Mouse (Mus musculus): ENCODE measurements around the gene Lpar1. TPM values are rescaled to one million over a fixed set of nuclear protein-coding genes. Genes with fewer than 3 reads are reported as not detected.
A peak's percentile ranks its signal among the peaks of the same experiment; 100 is the strongest.

Lpar1 gene
- total RNA-seq, 2 experiments from 2014 or later = 31.2 to 35.6 TPM

DNA sequence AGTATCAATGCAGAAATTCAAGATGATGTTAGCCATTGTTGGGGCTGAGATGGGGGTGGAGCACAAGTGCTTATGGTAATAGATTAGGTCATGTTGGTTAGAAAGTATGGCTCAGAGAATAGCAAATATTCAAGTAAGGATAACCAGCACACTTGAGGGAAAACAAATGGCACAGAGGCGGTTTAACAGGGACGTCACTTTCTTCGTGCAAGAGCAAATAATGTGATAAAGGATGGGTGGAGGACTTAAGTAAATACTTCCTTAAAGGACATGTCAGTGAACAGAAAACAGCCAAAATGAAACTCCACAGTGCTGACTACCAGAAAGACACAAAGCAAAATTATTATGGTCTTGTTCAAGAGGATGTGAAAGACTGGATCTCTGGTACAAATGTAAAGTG lies 42.1 kb downstream of the Lpar1 start:
- no peak for DNase-seq (ENCODE audit: extremely low spot score in 1 of 2, low spot score in 1 of 2)

DNA sequence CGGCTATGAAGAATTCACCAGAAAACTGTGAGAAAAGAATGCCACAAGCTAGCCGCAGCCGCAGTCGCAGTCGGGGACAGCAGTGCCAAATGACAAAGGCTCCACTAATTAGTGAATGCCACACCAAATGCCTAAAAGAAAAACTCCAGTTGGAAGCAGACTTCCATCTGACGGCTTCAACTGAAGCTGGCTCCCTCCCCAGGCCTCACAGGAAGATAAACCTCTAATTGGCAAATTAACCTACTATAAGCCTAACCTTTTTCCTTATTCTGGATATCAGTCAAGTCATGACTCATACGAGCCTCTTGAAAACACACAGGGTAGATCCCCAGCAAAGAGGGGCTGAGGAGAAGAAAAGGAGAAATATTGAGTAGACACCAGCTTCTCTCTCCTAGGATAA lies 44.9 kb downstream of the Lpar1 start:
- DNase-seq (ENCODE audit: extremely low spot score in 1 of 2, low spot score in 1 of 2) = peak in 1 of 2 experiments; percentile 16

DNA sequence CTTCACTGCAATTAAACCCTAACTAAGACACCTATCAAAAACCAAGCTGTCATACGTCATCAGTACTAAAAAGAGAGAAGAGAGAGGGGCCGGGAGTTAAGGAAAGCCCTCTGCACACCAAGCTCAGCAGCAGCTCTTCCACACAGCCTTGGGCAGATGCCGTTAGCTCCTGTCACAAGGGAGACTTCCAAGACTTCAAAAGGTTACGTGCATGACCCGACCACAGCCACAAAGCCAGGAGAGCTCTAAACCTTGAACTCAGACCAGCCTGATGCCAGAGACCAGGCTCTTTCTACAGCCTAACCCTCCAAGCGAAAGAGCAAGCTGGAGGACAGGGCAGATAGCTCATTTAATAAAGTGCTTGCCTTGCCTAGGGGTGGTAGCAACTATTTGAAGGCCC lies 46.2 kb downstream of the Lpar1 start:
- no peak for DNase-seq (ENCODE audit: extremely low spot score in 1 of 2, low spot score in 1 of 2)

DNA sequence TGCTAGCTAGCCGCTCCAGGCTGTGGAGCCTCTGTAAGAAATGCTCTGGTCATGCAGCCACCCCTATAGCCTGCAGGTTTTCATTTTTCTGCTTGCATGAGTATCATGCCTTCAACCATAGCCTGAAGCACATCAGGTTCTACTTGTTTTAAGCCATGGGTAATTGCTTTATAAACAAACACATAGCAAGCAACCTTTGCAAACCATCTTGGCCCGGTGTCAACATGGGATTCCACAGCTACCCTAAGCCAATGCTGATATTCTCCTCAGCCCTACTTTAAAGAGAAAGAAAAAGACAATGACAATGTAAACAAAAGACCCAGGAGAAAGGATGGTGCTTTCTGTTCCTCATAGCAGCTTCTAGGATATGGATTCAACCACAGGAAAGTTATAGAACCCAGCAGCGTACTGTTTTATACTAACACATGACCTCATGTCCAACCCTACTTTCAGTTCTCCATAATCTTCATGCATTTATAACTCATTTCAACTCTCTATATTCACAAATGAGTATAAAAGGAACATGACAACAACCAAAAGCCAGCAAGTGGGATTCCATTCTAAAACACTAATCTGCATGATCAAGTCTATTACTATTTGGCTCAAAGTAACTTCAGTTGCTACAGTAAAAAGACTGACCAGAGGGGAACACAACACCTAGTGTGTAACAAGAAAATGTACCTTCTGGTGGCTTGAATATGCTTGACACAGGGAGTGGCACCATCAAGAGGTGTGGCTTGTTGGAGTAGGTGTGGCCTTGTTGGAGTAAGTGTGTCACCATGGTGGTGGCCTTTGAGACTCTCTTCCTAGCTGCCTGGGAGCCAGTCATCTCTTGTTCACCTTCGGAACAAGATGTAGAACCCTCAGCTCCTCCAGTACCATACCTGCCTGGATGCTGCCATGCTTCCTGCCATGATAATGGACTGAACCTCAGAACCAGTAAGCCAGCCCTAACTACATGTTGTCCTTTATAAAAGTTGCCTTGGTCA lies 46.9 kb downstream of the Lpar1 start:
- no peak for DNase-seq (ENCODE audit: extremely low spot score in 1 of 2, low spot score in 1 of 2)

DNA sequence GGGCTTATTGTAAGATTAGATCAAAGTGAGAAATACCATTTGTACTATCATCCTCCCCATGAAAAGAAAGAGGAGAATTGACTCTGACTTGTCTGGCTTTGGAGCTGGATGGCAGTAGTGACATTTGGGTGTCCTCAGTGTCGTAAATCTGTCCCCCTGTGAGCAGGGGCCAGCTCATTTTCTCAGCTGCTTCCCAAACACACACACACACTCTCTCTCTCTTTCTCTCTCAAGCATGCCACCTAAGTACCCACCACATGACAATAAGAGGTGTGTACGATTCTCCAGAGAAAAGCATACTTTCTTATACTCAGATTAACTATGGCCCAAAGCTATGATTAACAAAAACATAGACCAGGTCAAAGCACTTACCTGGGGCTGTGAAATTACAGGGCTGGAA lies 49.4 kb downstream of the Lpar1 start:
- DNase-seq (ENCODE audit: extremely low spot score in 1 of 2, low spot score in 1 of 2) = no peak

DNA sequence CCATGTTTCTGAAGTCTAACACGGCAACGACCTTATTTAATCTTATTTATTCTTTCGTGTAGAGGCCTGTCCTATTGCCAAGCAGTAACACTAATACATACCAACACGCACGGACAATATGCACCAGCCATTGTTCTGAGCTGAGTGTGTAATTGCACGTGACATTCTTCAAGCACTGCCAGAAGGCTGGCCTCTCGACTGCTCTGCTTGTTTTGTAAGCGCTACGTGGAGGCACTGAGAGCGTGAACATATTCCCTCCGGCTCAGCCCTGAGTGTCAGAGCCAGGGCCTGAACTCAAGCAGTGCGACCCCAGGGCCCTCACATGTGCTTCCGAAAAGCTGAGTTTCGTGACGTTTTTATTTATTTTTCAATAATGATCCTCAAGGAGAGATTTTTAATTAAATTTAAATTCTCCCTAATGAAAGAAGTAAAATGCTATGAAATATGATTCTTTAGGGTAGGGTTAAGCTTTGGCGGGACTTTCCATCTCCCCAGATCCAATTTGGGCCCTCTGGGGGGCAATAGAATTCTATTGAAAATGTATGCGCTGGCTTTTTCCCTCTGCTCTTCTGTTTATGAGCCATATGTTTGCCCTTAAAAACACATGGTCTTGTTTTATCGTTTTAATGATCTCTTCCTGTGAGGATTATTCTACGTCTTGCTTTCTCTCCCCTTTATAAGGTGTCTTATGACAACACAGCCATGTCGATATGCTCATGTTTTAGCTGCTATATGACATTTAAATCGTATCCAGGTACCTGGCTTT lies 52.5 kb downstream of the Lpar1 start:
- DNase-seq (ENCODE audit: extremely low spot score in 1 of 2, low spot score in 1 of 2) = no peak

DNA sequence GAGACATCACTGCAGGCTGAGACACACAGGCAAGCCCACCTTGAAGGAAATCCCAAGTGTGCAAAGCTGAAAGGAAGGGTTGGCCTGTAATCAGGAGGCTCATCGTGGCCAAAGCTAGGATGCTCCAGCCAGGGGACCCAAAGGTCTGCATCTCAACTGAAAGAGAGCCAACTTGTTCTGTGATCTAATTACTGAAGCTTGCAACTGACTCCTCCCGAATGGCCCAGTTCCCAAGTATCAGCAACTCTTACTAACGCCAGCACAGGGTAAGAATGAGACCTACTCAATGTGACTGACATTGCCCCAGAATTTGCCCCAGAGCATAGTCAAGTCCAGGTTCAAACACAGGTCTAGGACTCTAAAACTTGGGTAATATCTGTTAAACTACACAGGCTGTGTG lies 53.9 kb downstream of the Lpar1 start:
- DNase-seq (ENCODE audit: extremely low spot score in 1 of 2, low spot score in 1 of 2) = no peak

- no peak for DNase-seq (ENCODE audit: extremely low spot score in 1 of 2, low spot score in 1 of 2)
These were observed 54.5 kb downstream of the Lpar1 start for GRCm38 (mm10) chr4:58499241-58499640.

GRCm38 (mm10) chr4:58498734-58499133 lies 55.0 kb downstream of the Lpar1 start:
- DNase-seq (ENCODE audit: extremely low spot score in 1 of 2, low spot score in 1 of 2) = no peak

DNA sequence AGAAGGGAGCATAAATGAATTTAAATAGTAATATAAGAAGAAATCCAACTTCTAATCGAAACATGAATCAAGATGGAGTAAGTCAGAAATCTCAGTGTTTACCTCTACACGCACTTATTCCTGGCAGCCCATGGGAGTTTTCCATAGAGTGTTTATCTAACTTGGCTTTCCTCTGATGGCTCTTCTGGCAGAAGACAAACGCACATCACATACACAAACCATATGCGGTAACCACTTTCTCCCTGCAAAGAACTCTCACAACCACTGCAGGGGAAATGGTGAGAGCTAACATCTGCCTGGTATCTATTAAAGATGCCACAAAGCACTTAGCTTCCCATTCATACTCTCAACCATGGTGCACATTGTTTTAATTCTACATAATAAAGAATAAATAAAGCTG lies 56.4 kb downstream of the Lpar1 start:
- DNase-seq (ENCODE audit: extremely low spot score in 1 of 2, low spot score in 1 of 2) = no peak

- no peak for DNase-seq (ENCODE audit: extremely low spot score in 1 of 2, low spot score in 1 of 2)
These were observed 57.0 kb downstream of the Lpar1 start for GRCm38 (mm10) chr4:58496743-58497142.

- no peak for DNase-seq (ENCODE audit: extremely low spot score in 1 of 2, low spot score in 1 of 2)
These were observed 62.0 kb downstream of the Lpar1 start for GRCm38 (mm10) chr4:58491742-58492141.

- DNase-seq (ENCODE audit: extremely low spot score in 1 of 2, low spot score in 1 of 2) = no peak
These were observed 63.3 kb downstream of the Lpar1 start for GRCm38 (mm10) chr4:58490374-58490773.

GRCm38 (mm10) chr4:58478564-58478963 lies 75.1 kb downstream of the Lpar1 start:
- no peak for DNase-seq (ENCODE audit: extremely low spot score in 1 of 2, low spot score in 1 of 2)

DNA sequence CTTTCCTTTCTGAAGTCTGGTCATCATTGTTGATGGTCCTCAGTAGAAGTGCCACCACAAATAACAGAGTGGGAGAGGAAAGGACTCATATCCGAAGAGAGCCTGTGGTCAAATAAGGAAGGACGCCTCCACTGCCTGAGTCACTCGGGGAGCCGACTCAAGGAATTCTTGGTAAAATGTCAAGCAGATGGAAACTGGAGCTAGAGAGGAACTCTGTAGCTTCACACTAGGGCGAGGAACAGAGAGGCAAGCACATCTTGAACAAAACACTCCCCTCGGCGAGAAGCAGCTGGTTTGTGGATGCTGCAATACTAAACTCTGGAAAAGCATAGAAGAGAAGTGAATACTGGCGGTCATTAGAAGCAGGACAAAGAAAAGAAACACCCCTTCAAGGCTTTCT lies 76.0 kb downstream of the Lpar1 start:
- no peak for DNase-seq (ENCODE audit: extremely low spot score in 1 of 2, low spot score in 1 of 2)

DNA sequence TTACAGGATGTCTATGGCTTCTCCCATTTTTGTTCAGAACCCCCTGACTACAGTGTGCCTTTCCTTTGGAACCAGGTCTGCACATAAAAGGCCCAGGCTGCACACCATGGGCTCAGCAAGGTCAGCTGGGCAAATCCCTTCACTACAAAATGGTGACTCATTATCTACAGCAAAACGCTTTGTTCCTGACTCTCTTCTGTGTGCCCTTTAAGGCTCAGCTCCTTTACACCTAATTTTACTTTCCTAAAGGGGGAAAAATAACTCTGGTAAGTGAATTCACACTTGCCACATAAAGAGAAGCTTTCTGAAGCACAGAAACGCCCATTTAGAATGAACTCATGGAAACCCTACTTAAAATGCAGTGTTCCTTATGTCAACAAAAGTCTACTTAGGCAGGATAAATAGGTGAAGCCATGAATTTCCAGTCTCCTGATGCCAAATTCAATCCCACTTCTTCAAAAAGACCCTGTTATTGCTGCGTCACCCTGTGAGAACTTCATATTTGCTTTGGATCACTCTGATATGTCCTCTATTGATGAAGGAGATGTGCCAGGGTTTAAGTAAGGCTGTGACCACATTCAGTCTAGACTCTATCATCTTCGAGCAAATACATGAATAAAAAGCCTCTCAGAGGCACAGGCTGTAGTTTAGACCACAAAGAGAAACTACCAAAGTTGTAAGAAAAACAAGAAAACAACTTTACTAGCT lies 82.3 kb downstream of the Lpar1 start:
- DNase-seq (ENCODE audit: extremely low spot score in 1 of 2, low spot score in 1 of 2) = no peak

GRCm38 (mm10) chr4:58469651-58470592 lies 83.8 kb downstream of the Lpar1 start:
- DNase-seq (ENCODE audit: extremely low spot score in 1 of 2, low spot score in 1 of 2) = no peak

DNA sequence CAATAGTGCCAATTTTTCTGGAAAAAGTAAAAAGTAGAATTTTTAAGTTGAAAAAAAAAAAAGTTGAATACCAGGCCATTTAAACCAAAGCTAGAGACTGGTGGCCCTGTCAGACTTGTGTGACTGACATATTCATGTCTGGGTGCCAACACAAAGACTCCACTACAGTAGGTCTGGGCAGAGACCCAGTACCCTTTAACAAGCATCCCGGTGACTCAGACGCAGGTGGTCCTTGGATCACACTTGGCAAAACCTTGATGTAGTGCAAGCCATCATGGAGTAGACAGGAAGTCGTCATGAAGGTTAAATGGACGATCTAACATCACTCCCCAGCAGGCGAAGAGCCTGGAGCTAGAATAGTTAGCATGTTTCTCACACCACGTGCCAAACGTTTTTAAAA lies 84.7 kb downstream of the Lpar1 start:
- DNase-seq (ENCODE audit: extremely low spot score in 1 of 2, low spot score in 1 of 2) = no peak

- no peak for DNase-seq (ENCODE audit: extremely low spot score in 1 of 2, low spot score in 1 of 2)
These were observed 88.1 kb downstream of the Lpar1 start for GRCm38 (mm10) chr4:58465586-58465985.

Measured in layer of hippocampus, postnatal 25 days (tissue).